Mouse (Mus musculus) intestine, embryonic 16.5 days (tissue): ENCODE data around the gene Adgrf5. TPM values are rescaled to one million over a fixed set of nuclear protein-coding genes. Genes with fewer than 3 reads are reported as not detected.
A peak's percentile ranks its signal among the peaks of the same experiment; 100 is the strongest.

ENCODE experiments used
- ATAC-seq: fragments of 200-750 bp; cut with Nextera tagmentation; 2 replicates; pipeline ENCODE4 v1.8.0; 2017; ENCODE audit warnings: moderate TSS enrichment, moderate library complexity
- H3K27ac ChIP-seq: fragments of 300-500 bp; sonication (generic); 2 replicates; pipeline ENCODE4 v1.5.1; 2014; ENCODE audit warnings: mild to moderate bottlenecking, low read length
- H3K27me3 ChIP-seq: fragments of 300-500 bp; sonication (generic); replicated peaks from 2 replicates; pipeline ENCODE4 v1.6.1; 2014; ENCODE audit warnings: low read length, control low read depth, mixed read lengths; ENCODE audit not compliant: control insufficient read depth, insufficient read depth
- H3K36me3 ChIP-seq: fragments of 300-500 bp; sonication (generic); 2 replicates; pipeline ENCODE4 v1.6.1; 2014; ENCODE audit warnings: low read length, control low read depth; ENCODE audit not compliant: control insufficient read depth, insufficient read depth
- H3K4me1 ChIP-seq: fragments of 300-500 bp; sonication (generic); 2 replicates; pipeline ENCODE4 v1.6.1; 2014; ENCODE audit warnings: low read length, control low read depth, mixed read lengths; ENCODE audit not compliant: control insufficient read depth, insufficient read depth
- H3K4me2 ChIP-seq: fragments of 300-500 bp; sonication (generic); 2 replicates; pipeline ENCODE4 v1.6.1; 2014; ENCODE audit warnings: low read depth, low read length, control low read depth
- H3K4me3 ChIP-seq: fragments of 300-500 bp; sonication (generic); 2 replicates; pipeline ENCODE4 v1.5.1; 2014; ENCODE audit warnings: mild to moderate bottlenecking, low read length
- H3K9ac ChIP-seq: fragments of 300-500 bp; sonication (generic); 2 replicates; pipeline ENCODE4 v1.6.1; 2014; ENCODE audit warnings: low read depth, low read length
- H3K9me3 ChIP-seq: fragments of 300-500 bp; sonication (generic); 2 replicates; pipeline ENCODE4 v1.6.1; 2016; ENCODE audit warnings: low read length, control low read depth; ENCODE audit not compliant: control insufficient read depth
- WGBS: fragments of 180-500 bp; shearing (Covaris S2); extraction: QIAGEN DNeasy Blood & Tissue Kit; methylation state at CpG from one replicate; pipeline ENCODE4 v1.1.7; 2014; 5-methylcytosine and 5-hydroxymethylcytosine counted together
- polyA plus RNA-seq: library from polyadenylated mRNA; unstranded; fragments of >200 nt; fragmentation: Nextera tagmentation; extraction: Ambion mirVana; gene quantifications from 2 replicates; pipeline ENCODE4 v1.2.1, GENCODE M21; 2015

Gene Adgrf5
- polyA plus RNA-seq, 1 experiment from 2014 or later, result 10.6 TPM

- Histone ChIP-seq H3K27ac (peak overlapping the region; percentile 69), H3K27me3 (no peaks in the 10 kb centered on the region), H3K4me2 (peak overlapping the region; percentile 38), H3K36me3 (no peaks in the 10 kb centered on the region), H3K9ac (peak overlapping the region; percentile 31), H3K9me3 (no peaks in the 10 kb centered on the region), H3K4me1 (no peaks in the 10 kb centered on the region), H3K4me3 (peak overlapping the region; percentile 34)
- 86% methylated on average over 5 of the region's 5 CpGs for WGBS
- ATAC-seq, result no peak
Observed at GRCm38 (mm10) chr17:43501631-43502030, 141.4 kb downstream of the Adgrf5 start.

- Histone ChIP-seq H3K27me3 (no peaks in the 10 kb centered on the region), H3K4me3 (peak within 1 kb of the TSS; percentile 34), H3K4me1 (no peaks in the 10 kb centered on the region), H3K27ac (peak within 1 kb of the TSS; percentile 73), H3K36me3 (no peaks in the 10 kb centered on the region), H3K4me2 (peak within 1 kb of the TSS; percentile 38), H3K9ac (peak within 1 kb of the TSS; percentile 31), H3K9me3 (no peaks in the 10 kb centered on the region)
- 56% methylated on average over 9 of the region's 9 CpGs for WGBS
- peak; percentile 63 for ATAC-seq
Observed at GRCm38 (mm10) chr17:43502592-43502991, 142.3 kb downstream of the Adgrf5 start, which contains the start of gene Mep1a. Mep1a (minus strand) TSS chr17:43502812.

- Histone ChIP-seq H3K4me3 (peak overlapping the region; percentile 16; the same call in 1 of the 2 replicates), H3K27ac (peak overlapping the region; percentile 89), H3K36me3 (no peaks in the 10 kb centered on the region), H3K27me3 (no peaks in the 10 kb centered on the region), H3K4me1 (no peaks in the 10 kb centered on the region), H3K9ac (no peak overlapping the region), H3K4me2 (peak overlapping the region; percentile 31), H3K9me3 (no peaks in the 10 kb centered on the region)
- 34% methylated on average over 4 of the region's 4 CpGs for WGBS
- ATAC-seq, result peak; percentile 94
Observed at GRCm38 (mm10) chr17:43503861-43504593, 143.8 kb downstream of the Adgrf5 start.

- H3K4me2 ChIP-seq, result peak overlapping the region; percentile 30; the same call in 1 of the 2 replicates
- 22% methylated on average over 6 of the region's 6 CpGs for WGBS
- H3K27ac ChIP-seq, result peak overlapping the region; percentile 89
- H3K4me1 ChIP-seq, result no peaks in the 10 kb centered on the region
- H3K9me3 ChIP-seq, result no peaks in the 10 kb centered on the region
- H3K9ac ChIP-seq, result no peak overlapping the region
- H3K27me3 ChIP-seq, result no peaks in the 10 kb centered on the region
- H3K4me3 ChIP-seq, result 0 out of 2 replicates have a peak overlapping the region, but pooled peaks have one; percentile 16
- H3K36me3 ChIP-seq, result no peaks in the 10 kb centered on the region
- peak; percentile 80 for ATAC-seq
Observed at GRCm38 (mm10) chr17:43504594-43504934, 144.3 kb downstream of the Adgrf5 start.

Other genes with a start within 250 kb of the Adgrf5 start
- gene Adgrf1, start 90.1 kb upstream of the Adgrf5 start, polyA plus RNA-seq, result 0.12 and 0.24 TPM in 2 replicates
- gene Mep1a, start 142.4 kb downstream of the Adgrf5 start, polyA plus RNA-seq, result 51.0 and 64.1 TPM in 2 replicates
- gene Ankrd66, start 183.2 kb downstream of the Adgrf5 start, polyA plus RNA-seq, result 0.21 TPM in 1 of 2 replicates, not detected in the other
- gene Pla2g7, start 207.6 kb downstream of the Adgrf5 start, polyA plus RNA-seq, result 14.0 and 14.2 TPM in 2 replicates